Mouse (Mus musculus) lung, embryonic 16.5 days (tissue): ENCODE measurements around the gene Sympk. TPM values are rescaled to one million over a fixed set of nuclear protein-coding genes. Genes with fewer than 3 reads are reported as not detected.

ENCODE experiments used
- ATAC-seq: fragments of 200-750 bp; cut with Nextera tagmentation; 2 replicates; pipeline ENCODE4 v1.8.0; 2017; ENCODE audit warnings: low read depth, mild to moderate bottlenecking, moderate library complexity
- H3K27ac ChIP-seq: fragments of 300-500 bp; sonication (generic); 2 replicates; pipeline ENCODE4 v1.5.1; 2014; ENCODE audit warnings: mild to moderate bottlenecking, control low read depth, low read length
- H3K27me3 ChIP-seq: fragments of 300-500 bp; sonication (generic); 2 replicates; pipeline ENCODE4 v1.6.1; 2014; ENCODE audit warnings: low read depth, low read length, mixed read lengths; ENCODE audit not compliant: control insufficient read depth, insufficient read depth
- H3K36me3 ChIP-seq: fragments of 300-500 bp; sonication (generic); 2 replicates; pipeline ENCODE4 v1.6.1; 2014; ENCODE audit warnings: low read length; ENCODE audit not compliant: control insufficient read depth, insufficient read depth
- H3K4me1 ChIP-seq: fragments of 300-500 bp; sonication (generic); replicated peaks from 2 replicates; pipeline ENCODE4 v1.6.1; 2014; ENCODE audit warnings: low read length, mixed read lengths; ENCODE audit not compliant: control insufficient read depth, insufficient read depth
- H3K4me2 ChIP-seq: fragments of 300-500 bp; sonication (generic); 2 replicates; pipeline ENCODE4 v1.6.1; 2014; ENCODE audit warnings: low read depth, low read length, control low read depth
- H3K4me3 ChIP-seq: fragments of 300-500 bp; sonication (generic); 2 replicates; pipeline ENCODE4 v1.5.1; 2014; ENCODE audit warnings: mild to moderate bottlenecking, low read length, control low read depth
- H3K9ac ChIP-seq: fragments of 300-500 bp; sonication (generic); 2 replicates; pipeline ENCODE4 v1.6.1; 2014; ENCODE audit warnings: low read length, control low read depth
- H3K9me3 ChIP-seq: fragments of 300-500 bp; sonication (generic); 2 replicates; pipeline ENCODE4 v1.6.1; 2016; ENCODE audit warnings: low read length; ENCODE audit not compliant: control insufficient read depth
- WGBS: fragments of 180-500 bp; shearing (Covaris S2); extraction: QIAGEN DNeasy Blood & Tissue Kit; methylation state at CpG from one replicate; pipeline ENCODE4 v1.1.7; 2014; 5-methylcytosine and 5-hydroxymethylcytosine counted together
- polyA plus RNA-seq: library from polyadenylated mRNA; unstranded; fragments of >200 nt; fragmentation: Nextera tagmentation; extraction: Ambion mirVana; gene quantifications from 2 replicates; pipeline ENCODE4 v1.2.1, GENCODE M21; 2015

Gene Sympk
- polyA plus RNA-seq, 1 experiment from 2014 or later = 27.5 TPM

- Histone ChIP-seq H3K4me1 (peaks cover 27% of the 10 kb centered on the region), H3K4me3 (peak overlapping the region; percentile 67), H3K9ac (peak overlapping the region; percentile 91), H3K9me3 (no peaks in the 10 kb centered on the region), H3K4me2 (peak overlapping the region; percentile 91), H3K27ac (peak overlapping the region; percentile 99), H3K27me3 (no peaks in the 10 kb centered on the region), H3K36me3 (0 out of 2 replicates have a peak, but pooled peaks cover 2% of the 10 kb centered on the region)
- ATAC-seq = peak; percentile 87
- WGBS = under 1% methylated on average over 45 of the region's 45 CpGs
Observed at GRCm38 (mm10) chr7:19093537-19094385, 69.6 kb downstream of the Sympk start.

DNA sequence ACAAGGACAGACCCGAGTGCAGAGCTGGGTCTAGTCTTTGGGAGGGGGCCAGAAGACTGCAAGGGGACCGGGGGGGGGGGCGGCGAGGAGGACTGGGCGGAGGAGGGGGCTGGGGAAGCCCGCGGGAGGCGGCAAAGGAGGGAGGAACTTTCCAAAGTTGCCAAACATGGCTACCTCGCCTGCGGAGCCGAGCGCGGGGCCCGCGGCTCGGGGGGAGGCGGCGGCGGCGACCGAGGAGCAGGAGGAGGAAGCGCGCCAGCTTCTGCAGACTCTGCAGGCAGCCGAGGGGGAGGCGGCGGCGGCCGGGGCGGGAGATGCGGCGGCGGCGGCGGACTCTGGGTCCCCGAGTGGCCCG is 70.3 kb downstream of the Sympk start, which contains the start of gene Six5:
Six5 (plus strand) TSS at position 124 of the 355 bp plus-strand sequence.
- H3K4me3 ChIP-seq = peak within 1 kb of the TSS; percentile 67
- H3K27me3 ChIP-seq = no peaks in the 10 kb centered on the region
- no peaks in the 10 kb centered on the region for H3K9me3 ChIP-seq
- peak within 1 kb of the TSS; percentile 91 for H3K4me2 ChIP-seq
- 0 out of 2 replicates have a peak, but pooled peaks cover 2% of the 10 kb centered on the region for H3K36me3 ChIP-seq
- H3K27ac ChIP-seq = peak within 1 kb of the TSS; percentile 99
- peaks cover 27% of the 10 kb centered on the region for H3K4me1 ChIP-seq
- ATAC-seq = peak; percentile 0; the same call in 1 of the 2 replicates
- WGBS = 0% methylated on average over 24 of the region's 36 CpGs
- peak within 1 kb of the TSS; percentile 91 for H3K9ac ChIP-seq

GRCm38 (mm10) chr7:19094826-19095750 is 70.9 kb downstream of the Sympk start:
- H3K4me3 ChIP-seq = peak overlapping the region; percentile 67
- no peaks in the 10 kb centered on the region for H3K27me3 ChIP-seq
- H3K9me3 ChIP-seq = no peaks in the 10 kb centered on the region
- H3K4me2 ChIP-seq = peak overlapping the region; percentile 91
- under 1% methylated on average over 84 of the region's 87 CpGs for WGBS
- H3K4me1 ChIP-seq = peaks cover 27% of the 10 kb centered on the region
- H3K36me3 ChIP-seq = 0 out of 2 replicates have a peak, but pooled peaks cover 2% of the 10 kb centered on the region
- peak overlapping the region; percentile 91 for H3K9ac ChIP-seq
- peak overlapping the region; percentile 99 for H3K27ac ChIP-seq
- no peak for ATAC-seq

DNA sequence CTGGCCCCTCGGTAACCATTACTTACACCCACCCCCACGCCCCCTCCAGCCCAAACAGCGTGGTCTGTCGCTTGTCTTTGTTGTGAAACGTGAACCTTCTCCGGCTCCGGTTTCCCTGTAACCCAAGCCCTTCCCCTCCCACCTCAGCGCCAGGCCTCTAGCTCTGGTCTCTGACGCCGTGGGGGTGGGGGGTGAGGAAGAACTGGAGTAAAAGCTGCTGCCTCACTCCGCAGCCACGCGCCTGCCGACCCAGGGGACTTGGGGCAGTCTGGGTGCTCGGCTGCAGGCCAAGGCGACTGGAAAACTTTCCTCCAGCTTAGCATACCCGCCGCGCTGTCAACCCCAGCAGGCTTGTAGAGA is 71.6 kb downstream of the Sympk start:
- H3K9ac ChIP-seq = peak overlapping the region; percentile 91
- peaks cover 27% of the 10 kb centered on the region for H3K4me1 ChIP-seq
- peak overlapping the region; percentile 67 for H3K4me3 ChIP-seq

GRCm38 (mm10) chr7:19096421-19096976 is 72.3 kb downstream of the Sympk start:
- Histone ChIP-seq H3K9me3 (no peaks in the 10 kb centered on the region), H3K27me3 (no peaks in the 10 kb centered on the region), H3K27ac (no peak overlapping the region), H3K9ac (peak overlapping the region; percentile 91), H3K4me3 (peak overlapping the region; percentile 67), H3K36me3 (0 out of 2 replicates have a peak, but pooled peaks cover 2% of the 10 kb centered on the region), H3K4me1 (peaks cover 27% of the 10 kb centered on the region), H3K4me2 (peak overlapping the region; percentile 91)
- no peak for ATAC-seq
- 49% methylated on average over 5 of the region's 5 CpGs for WGBS

More for the DNA sequence above, 71.6 kb downstream of the Sympk start:
- 0 out of 2 replicates have a peak, but pooled peaks cover 2% of the 10 kb centered on the region for H3K36me3 ChIP-seq
- peak overlapping the region; percentile 99 for H3K27ac ChIP-seq
- H3K27me3 ChIP-seq = no peaks in the 10 kb centered on the region
- no peaks in the 10 kb centered on the region for H3K9me3 ChIP-seq
- under 1% methylated on average over 19 of the region's 19 CpGs for whole genome bisulfite sequencing
- peak; percentile 23 for ATAC-seq
- peak overlapping the region; percentile 91 for H3K4me2 ChIP-seq

GRCm38 (mm10) chr7:19097217-19097616 is 73.0 kb downstream of the Sympk start:
- no peaks in the 10 kb centered on the region for H3K27me3 ChIP-seq

DNA sequence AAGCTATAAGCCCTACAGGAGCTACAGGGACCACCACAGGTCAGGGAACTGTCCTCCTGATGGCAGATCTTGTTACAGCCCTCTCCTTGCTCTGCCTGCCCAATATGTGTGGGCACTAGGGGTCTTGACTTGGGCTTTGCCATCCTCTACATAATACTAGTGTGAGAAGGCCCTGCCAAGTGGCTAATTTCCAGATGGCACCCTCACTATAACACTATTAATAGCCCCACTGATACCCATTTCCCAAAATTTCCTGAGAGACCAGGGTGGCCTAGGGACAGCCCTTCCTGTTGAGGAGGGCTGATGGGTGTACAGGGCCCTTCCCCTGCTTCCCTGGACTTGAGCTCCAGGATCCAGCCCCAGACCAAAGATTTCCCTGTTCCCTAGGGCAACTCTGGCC is 73.7 kb downstream of the Sympk start:
- no peak overlapping the region for H3K27ac ChIP-seq
- H3K4me2 ChIP-seq = no peak overlapping the region
- no peak for ATAC-seq
- H3K4me3 ChIP-seq = no peak overlapping the region
- H3K27me3 ChIP-seq = no peaks in the 10 kb centered on the region
- no peaks in the 10 kb centered on the region for H3K9me3 ChIP-seq
- no peak overlapping the region for H3K9ac ChIP-seq
- no peaks in the 10 kb centered on the region for H3K36me3 ChIP-seq
- peaks cover 18% of the 10 kb centered on the region for H3K4me1 ChIP-seq

More at GRCm38 (mm10) chr7:19097217-19097616, 73.0 kb downstream of the Sympk start:
- no peak overlapping the region for H3K9ac ChIP-seq
- H3K9me3 ChIP-seq = no peaks in the 10 kb centered on the region
- no peak overlapping the region for H3K4me2 ChIP-seq
- no peak for ATAC-seq
- no peak overlapping the region for H3K27ac ChIP-seq
- H3K4me3 ChIP-seq = no peak overlapping the region
- 55% methylated on average over 2 of the region's 2 CpGs for WGBS
- no peaks in the 10 kb centered on the region for H3K36me3 ChIP-seq
- H3K4me1 ChIP-seq = peaks cover 24% of the 10 kb centered on the region

DNA sequence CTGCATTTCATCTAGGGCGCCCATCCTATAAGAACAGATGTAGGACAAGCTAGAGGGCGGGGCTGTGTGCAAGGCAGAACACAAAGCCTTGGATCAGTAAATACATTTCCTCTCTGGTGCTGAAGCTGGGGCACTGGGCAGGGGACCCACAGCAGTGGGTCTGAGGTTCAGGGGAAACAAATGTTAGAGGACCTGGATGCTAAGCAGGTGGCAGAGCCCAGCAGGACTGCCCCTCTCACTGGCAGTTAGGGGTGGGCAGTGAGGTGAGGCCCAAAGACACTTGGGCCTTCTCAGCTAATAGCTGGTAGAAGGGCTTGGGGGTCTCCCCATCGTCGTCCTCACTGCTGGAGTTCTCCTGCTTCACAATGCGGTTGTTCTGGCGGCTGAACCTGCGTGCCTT is 74.6 kb downstream of the Sympk start:
- no peak for ATAC-seq
- Histone ChIP-seq H3K36me3 (no peaks in the 10 kb centered on the region), H3K9ac (no peak overlapping the region), H3K4me3 (no peak overlapping the region), H3K27me3 (no peaks in the 10 kb centered on the region), H3K4me2 (no peak overlapping the region), H3K27ac (no peak overlapping the region), H3K4me1 (peaks cover 11% of the 10 kb centered on the region), H3K9me3 (no peaks in the 10 kb centered on the region)
- WGBS = 67% methylated on average over 7 of the region's 7 CpGs
